In genomic region chr10:93309131-93309933, GRCm38 (mm10) we compare ENCODE assay signal across 8 mouse cellular contexts. TPM values are rescaled to one million over a fixed set of nuclear protein-coding genes. Genes with fewer than 3 reads are reported as not detected.
DNase-seq lines count a peak whose midpoint lies in the region; ATAC-seq and TF ChIP-seq lines count a peak whose summit lies in the region.

No protein-coding gene starts in this region.

- peak overlapping the region; percentile 77 to 90 for H3K4me3 ChIP-seq in ES-E14 (ENCODE audit: insufficient read depth in 1 of 2, low read depth in 1 of 2, low read length in 2 of 2, poor library complexity in 1 of 2, severe bottlenecking in 1 of 2)
- H3K4me3 ChIP-seq in embryonic facial prominence, embryonic 13.5 days, result peak overlapping the region; percentile 80
- peak overlapping the region; percentile 69 for H3K4me3 ChIP-seq in heart, embryonic 16.5 days (ENCODE audit: low read length)

- peak; percentile 54; the same call in 1 of the 2 replicates for ATAC-seq in embryonic facial prominence, embryonic 13.5 days (ENCODE audit: insufficient number of reproducible peaks, insufficient read depth, low FRiP score, low TSS enrichment, low read depth)
- peak; percentile 56 for ATAC-seq in heart, embryonic 16.5 days (replicated peaks; ENCODE audit: extremely low read depth, insufficient read depth, low FRiP score)

- peak overlapping the region; percentile 24; the same call in 1 of the 2 replicates for H3K27ac ChIP-seq in ES-E14 (ENCODE audit: insufficient read depth, low read depth, low read length, poor library complexity, severe bottlenecking)
- peak overlapping the region; percentile 98 for H3K27ac ChIP-seq in embryonic facial prominence, embryonic 13.5 days
- H3K27ac ChIP-seq in heart, embryonic 16.5 days (ENCODE audit: low read length), result peak overlapping the region; percentile 92

- no peaks in the 10 kb centered on the region for H3K36me3 ChIP-seq in ES-E14 (ENCODE audit: control insufficient read depth, insufficient read depth, low read length, poor library complexity, severe bottlenecking)
- H3K36me3 ChIP-seq in embryonic facial prominence, embryonic 13.5 days, result no peaks in the 10 kb centered on the region
- no peaks in the 10 kb centered on the region for H3K36me3 ChIP-seq in heart, embryonic 16.5 days (ENCODE audit: control insufficient read depth, insufficient read depth)

- in situ Hi-C loops in ES-E14 (cut with MboI; ENCODE audit: low sequenced_read_pairs in 2 of 2, unreplicated experiment in 2 of 2), result no loop called here

- WGBS in embryonic facial prominence, embryonic 13.5 days, result under 1% methylated on average over 21 of the region's 23 CpGs
- under 1% methylated on average over 20 of the region's 23 CpGs for WGBS in heart, embryonic 16.5 days

- H3K4me1 ChIP-seq in ES-E14 (ENCODE audit: control insufficient read depth in 2 of 2, insufficient read depth in 2 of 2, low read length in 2 of 2, poor library complexity in 1 of 2), result peaks cover 5% of the 10 kb centered on the region in 2 experiments; a peak in 1 of 4 replicates
- H3K4me1 ChIP-seq in embryonic facial prominence, embryonic 13.5 days, result peaks cover 40% of the 10 kb centered on the region
- peaks cover 3% of the 10 kb centered on the region; the same call in 1 of the 2 replicates for H3K4me1 ChIP-seq in heart, embryonic 16.5 days (ENCODE audit: control insufficient read depth, insufficient read depth, low read length)

- peak overlapping the region; percentile 79 for H3K4me2 ChIP-seq in embryonic facial prominence, embryonic 13.5 days
- peak overlapping the region; percentile 92 for H3K4me2 ChIP-seq in heart, embryonic 16.5 days (ENCODE audit: low read depth, low read length)

- H3K9ac ChIP-seq in ES-E14 (ENCODE audit: insufficient read depth, low read depth, low read length, poor library complexity, severe bottlenecking), result peak overlapping the region; percentile 85; the same call in 1 of the 2 replicates
- H3K9ac ChIP-seq in embryonic facial prominence, embryonic 13.5 days, result peak overlapping the region; percentile 97
- H3K9ac ChIP-seq in heart, embryonic 16.5 days (ENCODE audit: low read length), result peak overlapping the region; percentile 86

- no peaks in the 10 kb centered on the region for H3K9me3 ChIP-seq in ES-E14 (ENCODE audit: control insufficient read depth, insufficient read depth, low read depth, low read length)
- H3K9me3 ChIP-seq in embryonic facial prominence, embryonic 13.5 days, result no peaks in the 10 kb centered on the region
- H3K9me3 ChIP-seq in heart, embryonic 16.5 days (replicated peaks; ENCODE audit: control insufficient read depth, low read length), result no peaks in the 10 kb centered on the region

- H3K27me3 ChIP-seq in embryonic facial prominence, embryonic 13.5 days, result no peaks in the 10 kb centered on the region
- no peaks in the 10 kb centered on the region for H3K27me3 ChIP-seq in heart, embryonic 16.5 days (ENCODE audit: control insufficient read depth, insufficient read depth, low read length)

- DNase-seq in 3T3-L1 (ENCODE audit: low read depth, low spot score), result peak; percentile 80
- no peak for DNase-seq in ES-E14 (ENCODE audit: low read depth, low spot score)
- DNase-seq in kidney, postnatal 14 days, result peak; percentile 81
- peak; percentile 70 for DNase-seq in lung, postnatal 14 days
- DNase-seq in retina, postnatal 1 day, result peak; percentile 86
- no peak for DNase-seq in layer of hippocampus, adult 9-10 months (ENCODE audit: low spot score)

TF ChIP-seq in ES-E14, 5 proteins besides CTCF, POLR2A, EP300 and RAD21:
- TF ChIP-seq ZNF384 (IDR thresholded peaks at IDR 0.05; ENCODE audit: low read depth, low read length) (peak; percentile 73; the same call in 1 of the 2 replicates), CHD2 (IDR thresholded peaks at IDR 0.05; ENCODE audit: low read depth, low read length) (no peak), MAFK (IDR thresholded peaks at IDR 0.05; ENCODE audit: insufficient read depth, low read depth, low read length) (no peak)

RNA-seq across cellular contexts. Expression of gene Elk3, which starts 1.6 kb away (rescaled TPM):
- total RNA-seq in ES-E14 (2012; rRNA removed), result 10.3 and 15.7 TPM in 2 replicates
- polyA plus RNA-seq in embryonic facial prominence, embryonic 13.5 days (2015; fragmentation: Nextera tagmentation; extraction: Ambion mirVana), result 33.9 and 40.0 TPM in 2 replicates
- 29.3 and 34.2 TPM in 2 replicates for polyA plus RNA-seq in heart, embryonic 16.5 days (2015; fragmentation: Nextera tagmentation; extraction: Ambion mirVana)

Comparison
In these comparisons a context has a peak if more than half of its experiments do, and no peak if none do; other contexts are left out.
1. DNase-seq: peak in 3T3-L1 (single experiment), kidney, postnatal 14 days (single experiment), lung, postnatal 14 days (single experiment) and retina, postnatal 1 day (single experiment); none in ES-E14 (single experiment) and layer of hippocampus, adult 9-10 months (single experiment).
2. H3K27ac ChIP-seq: peak in every context shown above with its lines; median percentile 98 in embryonic facial prominence, embryonic 13.5 days; 92 in heart, embryonic 16.5 days; 24 in ES-E14.
3. Peak in every context shown above with its lines, with median percentiles within 50 percentile points of each other: H3K4me3 ChIP-seq and H3K9ac ChIP-seq.